Mouse (Mus musculus): ENCODE data around the gene Ptk7. TPM values are rescaled to one million over a fixed set of nuclear protein-coding genes. Genes with fewer than 3 reads are reported as not detected.

Gene Ptk7
- total RNA-seq, 2 experiments from 2014 or later: 2.7 to 4.0 TPM

DNA sequence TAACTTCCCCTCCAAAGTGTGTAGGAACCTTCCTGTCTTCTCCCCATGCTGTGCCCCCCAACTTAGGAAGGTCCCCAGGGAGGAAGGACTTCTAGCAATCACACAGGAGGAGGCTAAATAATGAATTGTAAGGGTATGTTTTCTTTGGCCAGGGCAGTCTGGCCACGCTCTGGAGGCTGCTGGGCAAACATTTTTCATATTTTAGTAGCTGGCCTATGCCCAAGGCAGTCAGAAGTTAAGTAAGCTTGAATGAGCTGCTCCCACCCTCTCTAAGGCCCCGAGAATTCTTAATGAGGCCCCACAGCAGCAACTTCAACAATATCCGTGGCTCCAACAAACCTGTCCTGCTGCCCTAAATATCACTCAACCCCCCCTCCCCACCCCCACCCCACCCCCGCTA is 16.5 kb downstream of the Ptk7 start:
- DNase-seq: no peak

DNA sequence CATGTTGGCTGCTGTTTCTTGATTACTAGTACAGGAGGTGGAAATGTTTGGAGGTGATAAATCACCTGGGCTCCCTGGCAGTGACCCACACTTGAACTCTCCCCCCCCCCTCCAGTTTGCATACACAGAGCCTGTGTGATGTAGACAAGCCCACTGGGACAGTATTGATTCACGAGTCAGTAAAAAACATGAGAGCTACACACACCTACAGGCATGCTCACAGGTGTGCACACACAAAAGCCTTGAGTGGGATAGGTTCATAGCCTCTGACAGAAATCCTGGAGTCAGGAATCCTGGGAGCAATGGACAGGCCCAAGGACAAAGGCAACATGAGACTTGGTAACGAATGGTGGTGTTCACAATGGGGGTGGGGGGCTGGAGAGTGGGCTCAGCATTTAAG is 17.1 kb downstream of the Ptk7 start:
- intact Hi-C loops (cut with DNase I): no loop called here
- DNase-seq: no peak

More for the DNA sequence above, 16.5 kb downstream of the Ptk7 start:
- intact Hi-C loops (cut with DNase I): no loop called here

DNA sequence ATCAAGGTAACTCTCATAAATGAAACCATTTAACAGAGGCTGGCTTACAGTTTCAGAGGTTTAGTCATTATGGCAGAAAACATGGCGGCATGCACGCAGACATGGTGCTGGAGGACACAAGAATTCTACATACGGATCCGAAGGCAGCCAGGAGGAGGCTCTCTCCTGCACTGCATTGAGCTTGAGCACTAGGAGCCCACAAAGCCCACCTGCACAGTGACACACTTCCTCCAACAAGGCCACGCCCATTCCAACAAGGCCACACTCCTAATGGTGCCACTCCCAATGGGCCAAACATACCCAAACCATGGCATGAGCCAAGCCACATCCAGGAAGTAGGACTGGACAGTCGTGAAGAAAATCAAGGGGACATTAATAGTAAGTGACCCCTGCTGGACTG is 18.0 kb downstream of the Ptk7 start:
- DNase-seq: no peak
- intact Hi-C loops (cut with DNase I): no loop called here

DNA sequence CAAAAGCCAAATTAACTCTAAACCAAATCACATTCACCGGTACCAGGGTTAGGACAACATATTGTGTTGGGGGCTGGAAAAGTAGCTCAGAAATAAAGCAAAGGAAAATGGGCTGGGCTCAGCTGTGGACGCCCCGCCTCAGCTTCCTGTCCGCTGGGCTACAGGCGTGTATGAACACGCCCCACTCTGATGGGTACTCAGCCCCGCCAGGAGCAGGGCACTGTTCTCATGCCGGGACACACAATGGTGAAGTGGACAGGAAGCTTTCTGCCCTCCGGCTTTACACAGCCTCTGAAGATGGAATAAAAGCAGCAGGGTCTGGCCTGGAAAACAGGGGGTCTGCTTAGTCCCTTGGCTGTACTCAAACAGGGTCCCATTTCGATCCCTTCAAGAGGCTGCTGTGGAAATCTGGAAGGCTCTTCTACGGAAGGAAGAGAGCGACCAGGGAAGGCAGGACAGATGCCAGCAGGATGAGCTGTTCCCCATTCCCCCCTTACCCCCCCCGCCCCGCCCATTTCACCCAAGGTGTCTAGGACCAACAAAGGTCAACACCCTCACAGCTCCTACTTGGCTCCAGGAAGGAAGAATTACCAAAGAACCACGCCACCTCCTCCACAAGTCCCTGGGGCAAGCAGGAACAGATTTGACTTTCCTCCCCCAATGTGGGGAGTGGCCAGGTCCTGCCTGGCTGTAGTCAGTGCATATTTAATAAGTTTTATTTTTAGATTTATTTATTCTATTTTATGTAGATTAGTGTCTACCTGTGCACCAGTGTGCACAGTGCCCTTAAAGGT is 19.4 kb downstream of the Ptk7 start:
- intact Hi-C loops (cut with DNase I): no loop called here
- peak; percentile 42 to 49 for DNase-seq

DNA sequence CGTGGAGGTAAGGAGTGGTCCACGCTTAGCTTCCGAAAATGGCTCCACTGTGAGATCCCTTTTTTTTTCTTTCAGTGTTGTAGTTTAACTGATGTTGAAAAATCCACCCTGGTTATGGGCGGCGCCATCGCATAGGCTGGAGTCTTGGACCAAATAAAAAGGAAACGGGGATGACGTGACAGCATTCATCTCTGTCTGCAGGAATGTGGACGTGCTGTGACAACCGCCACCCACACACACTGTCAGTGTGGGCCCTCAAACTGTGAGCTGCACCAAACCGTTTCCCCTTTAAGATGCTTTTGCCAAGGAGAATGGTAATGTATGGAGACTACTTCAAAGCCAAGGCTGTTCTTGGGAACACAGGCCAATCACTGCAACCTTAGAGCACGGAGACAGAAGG is 23.3 kb downstream of the Ptk7 start:
- intact Hi-C loops (cut with DNase I): no loop called here
- DNase-seq: no peak

DNA sequence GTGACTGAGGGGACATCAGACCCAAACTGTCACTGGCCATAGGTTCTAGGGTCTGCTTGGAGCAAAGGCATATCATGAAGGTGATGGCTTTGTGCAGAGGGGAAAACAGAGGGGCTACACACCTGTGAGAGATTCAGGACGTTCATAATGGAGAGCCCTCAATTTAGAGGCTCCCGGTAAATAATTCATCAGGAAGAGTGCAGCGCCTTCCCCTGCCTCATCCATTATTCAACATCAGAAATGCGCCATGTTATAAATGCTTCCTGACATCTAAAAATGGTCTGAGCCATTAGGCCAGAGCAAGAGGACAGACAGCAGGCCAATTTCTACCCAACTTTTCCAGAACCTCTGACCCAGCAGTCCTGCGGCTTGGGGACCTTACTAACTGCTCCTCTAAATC is 24.2 kb downstream of the Ptk7 start:
- DNase-seq: no peak

DNA sequence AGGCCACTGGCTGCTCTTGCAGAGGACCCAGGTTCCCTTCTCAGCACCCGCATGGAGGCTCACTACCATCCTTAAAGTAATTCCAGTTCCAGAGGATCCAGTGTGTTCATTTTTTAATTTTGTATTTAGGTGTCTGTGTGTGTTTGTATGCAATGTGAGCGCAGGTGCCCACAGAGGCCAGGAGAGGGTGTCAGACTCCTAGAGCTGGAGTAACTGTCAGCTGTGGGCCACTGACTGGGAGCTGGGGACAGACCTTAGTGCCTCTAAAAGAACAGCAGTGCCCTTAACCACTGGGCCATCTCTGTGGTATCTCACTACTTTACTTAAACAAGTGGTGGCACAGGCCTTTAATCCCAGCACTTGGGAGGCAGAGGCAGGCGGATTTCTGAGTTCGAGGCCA is 26.1 kb downstream of the Ptk7 start:
- DNase-seq: no peak
- intact Hi-C loops (cut with DNase I): loop anchor here (5.0 kb wide), 1 partner anchor 34 kb away; no protein-coding TSS in a partner anchor

More for the DNA sequence above, 24.2 kb downstream of the Ptk7 start:
- intact Hi-C loops (cut with DNase I): no loop called here

DNA sequence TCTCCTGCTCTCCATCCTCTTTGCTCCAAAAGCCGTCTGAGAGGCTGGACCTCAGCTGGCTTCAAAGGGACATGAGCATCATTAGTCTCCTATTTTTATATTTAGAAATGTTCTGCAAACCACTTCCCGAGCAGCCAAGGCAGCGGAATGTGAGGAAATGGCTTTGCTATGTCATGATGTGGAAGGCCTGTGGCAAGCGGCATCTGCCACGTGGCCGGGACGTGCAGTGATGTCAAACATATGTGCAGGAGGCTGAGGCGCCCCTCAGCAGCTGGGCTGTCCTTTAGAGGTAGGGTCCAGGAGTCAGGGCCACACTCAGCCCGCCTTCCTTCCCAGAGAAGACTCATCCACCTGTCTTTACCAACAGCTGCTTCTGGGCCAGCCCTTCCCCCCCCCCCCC is 27.1 kb downstream of the Ptk7 start:
- intact Hi-C loops (cut with DNase I): loop anchor here (5.0 kb wide), 1 partner anchor 35 kb away; no protein-coding TSS in a partner anchor
- DNase-seq: no peak

DNA sequence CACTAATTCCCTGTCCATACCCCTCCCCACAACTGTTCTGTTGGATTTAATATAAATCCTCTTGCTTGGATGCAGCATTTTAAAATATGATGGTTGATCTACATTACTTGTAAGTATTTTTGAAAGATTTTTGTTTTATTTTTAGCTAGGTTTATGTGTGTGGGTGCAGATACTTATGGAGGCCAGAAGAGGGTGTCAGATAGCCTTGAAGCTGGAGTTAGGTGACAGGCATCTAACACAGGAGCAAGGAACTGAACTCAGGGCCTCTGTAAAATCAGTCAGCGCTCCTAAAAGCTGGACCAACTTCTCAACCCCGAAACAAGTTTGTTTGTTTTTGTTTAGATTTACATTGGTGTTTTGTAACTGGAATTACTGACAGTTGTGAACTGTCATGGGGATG is 28.7 kb downstream of the Ptk7 start:
- no peak for DNase-seq
- intact Hi-C loops (cut with DNase I): loop anchor here (5.0 kb wide), 1 partner anchor 37 kb away; no protein-coding TSS in a partner anchor

DNA sequence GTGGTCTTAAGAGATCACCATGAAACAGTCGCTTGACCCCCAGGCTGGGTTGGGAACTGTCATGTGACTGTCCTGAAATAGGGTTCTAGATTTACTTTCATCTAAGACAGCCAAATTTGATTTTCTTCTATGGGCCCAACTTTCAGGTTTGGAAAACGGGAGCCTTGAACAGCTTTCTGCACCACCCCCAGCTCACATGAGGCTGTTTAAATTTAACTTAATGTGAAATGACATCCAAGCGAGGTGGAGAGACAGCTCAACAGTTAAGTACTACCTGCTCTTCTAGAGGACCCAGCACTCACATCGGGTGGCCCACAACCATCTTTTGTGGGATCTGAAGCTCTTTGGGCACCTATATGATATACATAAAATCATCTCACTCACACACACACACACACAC is 30.3 kb downstream of the Ptk7 start:
- intact Hi-C loops (cut with DNase I): no loop called here
- no peak for DNase-seq

DNA sequence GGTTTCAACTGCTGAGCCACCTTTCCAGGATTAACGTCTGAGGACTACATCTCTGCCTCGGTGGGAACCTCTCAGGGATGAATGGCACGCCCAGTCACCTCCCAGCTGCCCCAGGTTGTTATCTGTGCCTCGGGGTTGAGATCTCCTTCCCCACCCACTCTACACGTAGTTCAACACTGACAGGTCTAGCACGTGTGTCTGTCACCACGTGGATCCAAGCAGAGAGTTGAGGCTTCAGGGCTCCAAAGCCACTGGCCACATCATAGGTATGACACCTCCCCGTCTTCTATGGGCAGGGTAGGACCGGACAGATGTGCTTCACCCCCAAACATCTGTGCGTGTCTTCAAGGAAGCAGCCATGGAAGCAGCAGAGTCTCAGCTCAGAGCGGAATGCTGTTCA is 31.3 kb downstream of the Ptk7 start:
- no peak for DNase-seq
- intact Hi-C loops (cut with DNase I): no loop called here

DNA sequence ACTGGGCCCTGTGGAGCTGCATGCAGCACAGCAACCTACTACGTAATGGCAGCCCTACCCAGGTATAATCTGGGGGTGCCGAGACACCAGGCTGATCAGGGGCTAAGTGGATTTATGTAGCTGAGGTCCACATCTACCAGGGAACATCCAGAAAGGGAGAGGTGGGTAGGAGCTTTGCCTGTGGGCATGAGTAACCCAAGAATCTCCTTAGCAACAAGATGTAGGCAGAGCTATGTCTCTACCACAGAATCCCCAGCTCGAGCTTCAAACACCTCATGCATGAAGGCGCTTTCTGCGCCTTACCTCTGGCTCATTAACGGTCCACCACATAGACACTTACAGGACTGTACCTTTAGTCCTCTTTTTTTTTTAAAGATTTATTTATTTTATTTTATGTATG is 34.0 kb downstream of the Ptk7 start:
- no peak for DNase-seq
- intact Hi-C loops (cut with DNase I): no loop called here

DNA sequence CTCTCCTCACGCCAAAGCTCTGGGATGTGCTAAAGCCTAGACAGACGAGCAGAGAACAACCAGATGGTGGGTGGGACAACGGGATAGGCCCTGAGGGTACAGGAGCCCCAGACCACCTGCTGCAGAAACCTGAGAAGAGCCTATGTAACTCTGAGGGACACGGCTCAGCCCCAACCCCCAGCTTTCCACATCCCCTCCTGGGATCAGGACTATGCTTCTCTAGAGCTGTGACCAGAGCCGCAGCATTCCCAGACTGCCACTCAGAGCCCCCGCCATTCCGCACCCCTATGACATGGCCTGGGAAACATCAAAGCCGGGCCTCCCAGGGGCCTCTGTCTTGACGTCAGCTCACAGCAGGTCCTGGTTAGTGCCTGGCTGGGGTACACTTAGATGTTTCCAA is 34.7 kb downstream of the Ptk7 start:
- intact Hi-C loops (cut with DNase I): no loop called here
- DNase-seq: no peak

DNA sequence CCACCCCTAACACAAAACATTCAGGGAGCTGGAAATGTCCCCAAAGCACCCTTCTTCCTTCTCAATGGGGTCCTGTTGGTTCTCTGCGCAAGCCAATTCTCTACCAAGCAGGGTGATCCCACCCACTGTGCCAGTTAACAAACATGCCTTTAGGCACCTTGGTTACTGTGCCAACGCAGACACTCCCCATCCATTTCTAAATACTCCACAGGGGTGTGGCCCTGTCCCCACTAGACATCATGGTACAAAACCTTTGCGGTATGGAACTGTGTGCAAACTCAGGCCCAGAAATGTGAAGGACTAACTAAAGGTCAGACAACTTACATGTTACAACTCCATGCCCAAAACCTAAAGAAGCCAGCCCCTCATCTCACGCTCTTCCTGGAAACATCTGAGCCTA is 36.2 kb downstream of the Ptk7 start:
- intact Hi-C loops (cut with DNase I): no loop called here
- DNase-seq: no peak

DNA sequence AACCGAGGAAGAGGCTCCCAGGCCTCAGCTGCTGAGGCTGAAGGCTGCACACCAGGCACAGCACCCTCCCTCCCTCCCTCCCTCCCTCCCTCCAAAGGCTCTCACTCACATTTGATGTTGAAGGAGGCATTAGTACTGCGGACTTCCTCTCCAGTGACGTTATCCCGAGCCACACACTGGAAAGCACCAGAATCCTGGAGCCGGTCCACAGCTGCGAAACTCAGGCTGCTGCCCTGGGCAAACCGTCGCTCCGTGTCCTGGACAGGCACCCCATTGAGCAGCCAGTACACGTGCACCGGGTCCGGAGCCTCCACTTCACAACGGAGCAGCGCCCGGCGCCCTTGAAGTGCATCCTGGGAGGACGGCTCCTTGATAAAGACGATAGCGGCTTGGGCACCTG is 37.9 kb downstream of the Ptk7 start:
- DNase-seq: peak in 1 of 2 experiments; percentile 17
- intact Hi-C loops (cut with DNase I): no loop called here

DNA sequence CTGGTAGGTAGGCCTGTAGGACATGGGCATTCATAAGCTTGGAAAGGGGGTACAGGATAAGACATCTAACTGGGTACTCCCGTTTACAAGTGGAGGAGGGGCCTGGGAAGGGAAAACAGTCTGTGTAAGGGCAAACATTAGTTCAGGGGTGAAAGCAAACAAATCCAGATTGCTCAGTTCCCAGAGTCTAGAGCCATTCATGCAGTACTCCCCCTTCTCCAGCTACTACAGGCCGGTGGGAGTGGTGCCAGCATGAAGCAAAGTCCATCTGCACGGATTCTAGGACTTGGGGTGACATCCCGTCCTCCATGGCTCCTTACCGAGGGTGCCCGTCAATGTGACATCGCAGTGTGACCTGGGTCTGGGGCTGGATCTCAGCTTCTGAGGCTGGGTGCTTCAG is 38.9 kb downstream of the Ptk7 start:
- intact Hi-C loops (cut with DNase I): no loop called here

DNA sequence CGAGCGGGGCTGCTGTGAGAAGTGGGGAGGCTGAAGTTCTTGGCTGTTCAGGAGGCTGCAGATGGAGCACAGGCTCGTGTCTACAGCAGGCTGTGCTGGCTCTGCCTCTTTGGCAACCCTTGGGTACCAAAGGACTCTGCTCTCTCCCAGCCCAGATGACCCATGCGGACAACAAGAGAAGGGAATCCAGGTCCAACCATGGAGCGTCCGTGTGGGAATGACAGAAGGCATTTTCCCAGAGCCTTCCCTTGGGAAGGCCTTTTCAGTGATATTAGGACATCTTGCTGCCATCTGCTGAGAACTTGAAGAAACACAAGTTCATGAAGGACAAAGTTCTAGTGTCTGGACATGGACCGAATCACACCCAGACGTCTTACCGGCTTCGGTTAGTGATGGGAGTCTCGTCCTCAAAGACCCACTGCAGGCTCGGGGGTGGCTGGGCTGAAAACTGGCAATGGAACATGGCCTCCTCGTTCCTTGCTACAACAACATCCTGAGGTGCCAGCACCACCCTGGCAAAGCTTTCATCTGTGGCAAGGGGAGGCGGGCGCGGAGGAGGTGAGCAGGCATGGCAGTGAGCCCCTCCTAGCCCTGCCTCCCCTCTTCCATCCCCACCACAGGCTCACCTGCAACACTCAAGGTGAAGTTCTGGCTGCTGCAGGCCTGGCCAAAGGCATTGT is 39.5 kb downstream of the Ptk7 start:
- intact Hi-C loops (cut with DNase I): loop anchor here (1.0 kb wide), 1 partner anchor 64 kb away; no protein-coding TSS in a partner anchor
- no peak for DNase-seq

More for the DNA sequence above, 38.9 kb downstream of the Ptk7 start:
- no peak for DNase-seq

DNA sequence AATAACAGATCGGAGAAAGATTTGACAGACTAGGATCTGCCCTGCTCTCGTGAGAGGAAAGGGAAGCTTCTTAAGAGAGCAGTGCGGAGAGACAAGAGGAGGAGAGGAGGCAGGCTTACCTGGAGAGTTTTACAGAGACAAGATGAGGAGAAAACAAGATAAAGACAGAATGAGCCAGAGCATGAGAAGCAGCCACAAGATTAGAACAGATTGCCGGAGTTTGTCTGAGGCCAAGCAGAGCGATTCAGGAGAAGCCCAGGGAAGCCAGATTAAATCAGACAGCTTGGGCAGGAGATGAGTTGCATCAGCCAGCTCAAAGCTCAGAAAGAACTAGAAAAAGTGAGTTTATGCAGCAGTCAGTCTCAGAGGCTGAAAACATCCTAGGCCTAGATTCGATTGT is 40.4 kb downstream of the Ptk7 start:
- DNase-seq: no peak
- intact Hi-C loops (cut with DNase I): loop anchor here (1.0 kb wide), 1 partner anchor 64 kb away; no protein-coding TSS in a partner anchor

DNA sequence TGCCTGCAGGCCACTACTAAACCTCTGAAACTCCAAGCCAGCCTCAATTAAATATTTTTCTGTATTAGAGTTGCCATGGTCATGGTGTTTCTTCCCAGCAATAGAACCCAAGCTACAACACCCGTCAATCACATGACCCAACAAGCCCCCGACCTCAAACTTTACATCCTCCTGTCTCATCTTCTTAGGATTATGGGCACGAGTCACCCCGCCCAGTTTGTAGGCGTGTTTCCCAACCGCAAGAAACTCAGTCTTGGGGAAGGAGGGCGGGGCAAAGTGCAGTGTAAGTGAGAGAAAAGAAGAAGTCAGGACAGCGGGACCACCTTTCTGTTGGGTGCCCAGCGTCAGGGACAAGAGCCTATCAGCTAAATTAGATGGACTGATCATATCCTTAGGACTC is 41.1 kb downstream of the Ptk7 start:
- no peak for DNase-seq
- intact Hi-C loops (cut with DNase I): no loop called here

DNA sequence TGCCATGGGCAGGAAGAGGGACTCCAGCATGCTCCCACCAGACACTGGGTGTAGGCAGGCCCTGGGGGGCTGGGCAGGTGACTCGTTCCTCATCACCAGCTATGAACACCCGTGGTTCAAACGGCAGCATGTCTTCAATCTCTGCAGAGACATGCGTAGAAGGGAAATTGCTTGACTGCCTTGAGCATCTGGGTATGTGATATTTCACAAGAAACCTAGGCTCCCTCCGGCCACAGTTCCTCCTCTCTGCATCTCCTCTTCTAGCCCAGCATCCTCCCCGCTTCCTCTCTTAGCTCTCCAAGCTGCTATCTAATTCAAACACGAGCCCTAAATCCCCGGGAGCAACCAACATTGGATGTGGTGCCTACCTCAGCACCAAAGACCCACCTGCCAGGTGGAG is 43.0 kb downstream of the Ptk7 start:
- intact Hi-C loops (cut with DNase I): no loop called here
- DNase-seq: no peak

DNA sequence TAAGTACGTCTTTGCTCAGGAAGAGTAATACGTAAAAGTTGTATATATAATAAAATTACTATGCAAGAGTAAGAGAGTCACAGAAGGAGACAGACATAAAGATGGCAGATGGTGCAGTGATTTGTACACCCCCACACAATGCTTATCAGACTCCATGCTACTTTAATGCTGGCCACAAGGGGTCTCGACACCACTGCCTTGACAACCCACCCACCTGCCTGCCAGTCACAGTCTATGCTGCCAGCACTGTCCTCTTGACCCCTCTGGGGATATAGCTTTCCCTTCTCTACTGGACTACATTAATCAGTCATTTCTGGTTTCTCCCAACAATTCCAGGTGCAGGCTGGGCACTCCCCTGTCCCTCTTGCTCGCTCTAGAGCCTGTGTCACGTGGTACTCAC is 50.7 kb downstream of the Ptk7 start:
- intact Hi-C loops (cut with DNase I): no loop called here
- DNase-seq: no peak

DNA sequence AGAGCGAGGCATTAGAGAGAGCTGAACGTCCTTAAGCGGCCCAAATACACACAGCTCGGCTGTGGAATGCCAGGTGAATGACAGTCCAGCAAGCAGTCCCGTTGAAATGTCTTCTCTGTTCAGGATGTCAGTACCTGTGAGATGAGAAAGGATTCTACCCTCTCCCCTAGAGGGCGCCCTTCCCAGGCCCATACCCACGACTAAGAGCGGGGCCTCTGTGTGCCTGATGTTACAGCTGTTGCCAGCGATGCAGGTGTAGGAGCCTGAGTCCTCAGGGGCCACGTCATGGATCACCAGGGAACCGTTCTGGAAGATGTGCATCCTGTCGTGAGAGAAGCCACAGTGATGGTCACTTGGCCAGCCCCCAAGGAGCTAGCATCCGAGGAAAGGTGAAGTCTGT is 53.2 kb downstream of the Ptk7 start:
- intact Hi-C loops (cut with DNase I): no loop called here
- DNase-seq: peak in 1 of 2 experiments; percentile 17
